Mouse (Mus musculus): ENCODE data around the gene Fndc3b.
A peak's percentile ranks its signal among the peaks of the same experiment; 100 is the strongest.

Gene Fndc3b

GRCm38 (mm10) chr3:27590823-27591222 is 120.3 kb downstream of the Fndc3b start:
- no peak for DNase-seq

- no peak for DNase-seq
Measured at GRCm38 (mm10) chr3:27589305-27589704, 121.8 kb downstream of the Fndc3b start.

GRCm38 (mm10) chr3:27588604-27589003 is 122.5 kb downstream of the Fndc3b start:
- peak; percentile 20 to 64 for DNase-seq

- DNase-seq: peak in 1 of 2 experiments; percentile 41
Measured at GRCm38 (mm10) chr3:27584607-27585605, 126.2 kb downstream of the Fndc3b start.

- DNase-seq: no peak
Measured at GRCm38 (mm10) chr3:27581931-27582840, 128.9 kb downstream of the Fndc3b start.

GRCm38 (mm10) chr3:27580956-27581355 is 130.2 kb downstream of the Fndc3b start:
- no peak for DNase-seq

GRCm38 (mm10) chr3:27579894-27580613 is 131.1 kb downstream of the Fndc3b start:
- DNase-seq: no peak

- DNase-seq: no peak
Measured at GRCm38 (mm10) chr3:27579229-27579628, 131.9 kb downstream of the Fndc3b start.

GRCm38 (mm10) chr3:27577349-27578025 is 133.6 kb downstream of the Fndc3b start:
- no peak for DNase-seq

- DNase-seq: no peak
Measured at GRCm38 (mm10) chr3:27574241-27574640, 136.9 kb downstream of the Fndc3b start.

- peak in 1 of 2 experiments; percentile 32 for DNase-seq
Measured at GRCm38 (mm10) chr3:27573458-27573857, 137.6 kb downstream of the Fndc3b start.

- peak in 1 of 2 experiments; percentile 41 for DNase-seq
Measured at GRCm38 (mm10) chr3:27572305-27572704, 138.8 kb downstream of the Fndc3b start.

- DNase-seq: peak in 1 of 2 experiments; percentile 46
Measured at GRCm38 (mm10) chr3:27565314-27565713, 145.8 kb downstream of the Fndc3b start.

- DNase-seq: no peak
Measured at GRCm38 (mm10) chr3:27563047-27563624, 148.0 kb downstream of the Fndc3b start.

- no peak for DNase-seq
Measured at GRCm38 (mm10) chr3:27562476-27562875, 148.6 kb downstream of the Fndc3b start.

- DNase-seq: no peak
Measured at GRCm38 (mm10) chr3:27561921-27562320, 149.2 kb downstream of the Fndc3b start.

- no peak for DNase-seq
Measured at GRCm38 (mm10) chr3:27559316-27559715, 151.8 kb downstream of the Fndc3b start.

- no peak for DNase-seq
Measured at GRCm38 (mm10) chr3:27557100-27558004, 153.8 kb downstream of the Fndc3b start.

GRCm38 (mm10) chr3:27555401-27555940 is 155.6 kb downstream of the Fndc3b start:
- no peak for DNase-seq

- DNase-seq: no peak
Measured at GRCm38 (mm10) chr3:27554325-27554724, 156.8 kb downstream of the Fndc3b start.

All from lung, adult 18-20 months (tissue).